Mouse (Mus musculus): ENCODE measurements around the gene Cyp2d10. TPM values are rescaled to one million over a fixed set of nuclear protein-coding genes. Genes with fewer than 3 reads are reported as not detected.
"Not testable (repeated sequence)": the region's sequence is repeated elsewhere in the genome, so short reads cannot be mapped to it uniquely, and the experiment has no call there.

Gene Cyp2d10
- total RNA-seq, 2 experiments from 2014 or later: not detected

DNA sequence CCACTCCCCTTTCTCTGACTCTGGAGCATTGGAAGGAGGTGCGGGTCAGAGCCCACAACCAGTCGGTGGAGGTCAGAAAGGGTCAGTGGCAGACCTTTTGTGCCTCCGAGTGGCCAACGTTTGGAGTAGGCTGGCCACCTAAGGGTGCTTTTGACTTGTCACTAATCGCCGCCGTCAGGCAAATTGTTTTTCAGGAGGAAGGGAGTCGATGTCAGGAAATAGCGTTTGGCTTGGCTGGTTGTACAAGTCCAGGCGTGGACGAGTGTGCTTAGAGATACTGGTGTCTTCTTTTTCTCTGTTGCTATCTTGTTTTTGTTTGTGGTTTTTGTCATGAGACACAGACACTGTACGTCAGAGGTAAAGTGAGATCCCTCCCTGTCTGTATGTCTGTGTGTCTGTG is 43.2 kb downstream of the Cyp2d10 start:
- DNase-seq; intact Hi-C loops (cut with DNase I): not testable (repeated sequence)

DNA sequence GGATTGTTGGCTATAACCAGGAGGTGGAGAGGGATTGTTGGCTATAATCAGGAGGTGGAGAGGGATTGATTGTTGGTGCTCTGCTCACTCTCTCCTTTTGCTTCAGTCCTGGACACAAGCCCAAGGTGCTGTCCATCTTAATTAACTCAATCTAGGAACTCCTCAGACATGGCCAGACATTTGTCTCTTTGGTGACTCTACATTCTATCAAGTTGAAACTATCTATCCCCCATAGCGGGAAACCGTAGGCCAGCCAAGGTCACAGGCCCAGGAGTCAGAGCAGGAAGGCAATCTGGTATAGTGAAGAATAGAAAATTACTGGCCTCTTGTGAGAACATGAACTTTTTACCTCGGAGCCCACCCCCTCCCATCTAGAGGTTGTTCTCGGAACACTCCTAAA is 44.8 kb downstream of the Cyp2d10 start:
- no peak for DNase-seq
- intact Hi-C loops (cut with DNase I): no loop called here

DNA sequence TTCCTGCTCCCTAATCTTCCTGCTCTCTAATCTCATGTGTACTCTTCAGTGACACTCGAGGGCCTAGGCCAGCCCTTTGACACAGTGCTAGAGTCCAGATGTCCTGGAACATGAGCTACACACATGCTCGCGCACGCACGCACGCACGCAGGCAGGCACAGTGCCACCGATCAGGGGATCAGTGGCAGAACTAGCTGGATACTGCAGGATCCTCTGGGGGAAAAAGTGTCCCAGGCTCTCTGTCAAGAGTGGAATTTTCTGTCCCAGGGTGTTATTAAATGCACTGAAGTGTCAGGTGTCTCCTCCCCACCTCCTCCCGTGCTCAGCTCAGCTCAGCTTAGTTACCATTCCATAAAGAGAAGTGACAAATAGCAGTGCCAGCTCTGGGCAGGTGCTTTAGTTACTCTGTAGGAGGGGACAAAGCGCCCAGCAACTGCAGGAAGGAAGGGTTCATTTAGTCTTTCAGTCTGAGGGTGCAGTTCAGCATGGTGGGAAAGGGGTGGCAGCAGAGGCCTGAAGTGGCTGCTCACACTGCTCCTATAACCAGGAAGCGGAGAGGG is 45.5 kb downstream of the Cyp2d10 start:
- intact Hi-C loops (cut with DNase I): no loop called here
- DNase-seq: peak in 1 of 2 experiments; percentile 48

DNA sequence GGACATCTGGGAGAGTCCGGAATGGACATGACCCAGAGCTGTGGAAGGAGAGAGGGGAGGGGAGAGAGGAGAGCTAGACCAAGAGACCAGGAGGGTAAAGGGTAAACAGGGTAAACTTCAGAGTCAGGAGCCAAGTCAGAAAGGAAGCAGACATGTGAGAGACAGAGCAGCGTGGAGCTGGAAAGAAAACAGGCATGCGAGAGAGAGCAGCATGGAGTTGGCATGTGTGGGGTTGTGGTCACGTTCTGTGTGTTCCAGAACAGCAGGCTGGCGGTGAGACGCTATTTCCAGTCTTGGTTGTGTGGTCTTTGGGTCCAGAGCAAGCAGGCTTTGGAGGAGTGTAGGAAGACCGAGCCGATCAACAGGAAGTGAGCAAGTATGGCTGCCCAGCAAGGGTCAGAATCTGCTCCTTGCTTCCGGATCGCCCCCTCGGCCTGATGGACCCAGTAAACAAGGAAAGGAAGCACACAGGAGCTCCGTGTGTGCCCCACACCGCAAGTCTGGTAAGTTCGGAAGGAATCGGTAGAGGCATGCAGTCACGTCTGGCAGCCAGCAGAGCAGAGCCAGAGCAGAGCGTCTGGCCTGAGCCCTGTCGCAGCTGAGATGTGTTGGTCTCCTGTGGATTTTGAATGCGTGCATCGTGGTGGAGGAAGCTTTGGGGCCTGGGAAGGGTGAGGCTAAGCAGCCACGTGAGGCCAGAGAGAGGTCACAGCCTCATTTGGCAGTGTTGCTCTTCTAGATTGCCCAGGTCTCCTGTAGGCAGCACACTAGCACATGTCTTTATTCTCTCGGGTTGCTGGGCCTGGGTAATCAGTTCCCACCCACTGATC is 48.3 kb downstream of the Cyp2d10 start:
- intact Hi-C loops (cut with DNase I): no loop called here
- peak in 1 of 2 experiments; percentile 47 for DNase-seq

DNA sequence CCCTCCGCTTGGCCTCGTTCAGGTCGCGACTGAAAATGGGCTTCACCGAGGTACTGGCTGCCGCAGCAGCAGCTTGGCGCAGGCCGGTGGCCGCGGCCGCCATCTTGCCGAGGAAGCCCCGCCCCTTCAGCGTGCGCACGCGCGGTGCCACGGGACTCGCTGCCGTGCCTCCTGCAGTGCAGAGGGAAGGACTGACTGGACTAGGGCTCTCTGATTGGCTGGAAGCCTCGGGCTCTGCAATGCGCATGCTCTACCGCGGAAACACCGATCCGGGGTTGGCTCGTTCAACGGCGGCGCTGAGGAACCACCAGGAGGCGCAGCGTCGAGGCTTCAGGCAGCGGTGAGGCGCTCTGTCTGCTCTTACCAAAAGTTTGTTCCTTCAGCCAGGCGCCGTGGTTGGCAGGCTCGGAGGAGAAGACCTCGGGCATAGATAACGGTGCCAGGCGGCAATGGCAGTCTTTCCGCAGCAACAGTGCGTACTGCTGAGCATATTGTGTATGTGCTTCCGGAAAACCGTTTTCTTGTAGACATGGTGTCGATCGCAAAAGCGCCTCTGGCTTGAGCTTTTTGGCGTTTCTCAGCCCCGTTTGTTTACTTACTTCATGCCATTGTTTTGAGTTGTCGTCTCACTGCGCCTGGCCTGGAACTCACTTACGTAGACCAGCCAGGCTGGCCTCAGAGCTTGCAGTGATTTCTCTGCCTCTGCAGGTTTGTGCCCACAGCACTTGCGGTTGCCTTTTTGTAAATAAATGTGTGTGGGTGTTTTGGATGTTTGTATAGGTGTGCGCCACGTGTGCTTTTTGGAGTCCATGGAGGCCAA is 52.7 kb downstream of the Cyp2d10 start, which contains the start of gene Ndufa6:
TSS of gene Ndufa6 (minus strand) at position 197 of the 820 bp plus-strand sequence.
- intact Hi-C loops (cut with DNase I): loop anchor here (1.0 to 5.0 kb wide), 3 partner anchors 22 to 82 kb away; partner anchors contain the start of gene Sept3
- DNase-seq: peak; percentile 98

DNA sequence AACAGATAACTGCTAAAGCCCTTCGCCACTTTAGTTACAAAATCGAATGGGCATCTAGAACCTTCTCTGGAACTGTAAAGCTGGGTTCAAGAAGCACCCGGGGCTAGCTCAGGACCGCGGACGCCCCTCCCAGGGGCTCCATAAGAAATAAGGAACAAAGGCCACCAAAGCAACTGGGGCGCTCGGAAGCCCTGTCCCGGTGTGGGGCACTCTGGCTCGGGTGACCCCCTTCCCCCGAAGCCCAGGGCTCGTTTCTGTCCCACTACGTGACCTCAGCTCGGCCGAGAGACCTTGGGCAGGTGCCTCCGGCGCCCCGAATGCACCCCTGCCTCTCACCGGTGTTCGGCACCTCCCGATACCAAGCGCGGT is 53.3 kb downstream of the Cyp2d10 start:
- DNase-seq: no peak
- intact Hi-C loops (cut with DNase I): loop anchor here (1.0 to 5.0 kb wide), 3 partner anchors 23 to 81 kb away; partner anchors contain the start of gene Sept3

DNA sequence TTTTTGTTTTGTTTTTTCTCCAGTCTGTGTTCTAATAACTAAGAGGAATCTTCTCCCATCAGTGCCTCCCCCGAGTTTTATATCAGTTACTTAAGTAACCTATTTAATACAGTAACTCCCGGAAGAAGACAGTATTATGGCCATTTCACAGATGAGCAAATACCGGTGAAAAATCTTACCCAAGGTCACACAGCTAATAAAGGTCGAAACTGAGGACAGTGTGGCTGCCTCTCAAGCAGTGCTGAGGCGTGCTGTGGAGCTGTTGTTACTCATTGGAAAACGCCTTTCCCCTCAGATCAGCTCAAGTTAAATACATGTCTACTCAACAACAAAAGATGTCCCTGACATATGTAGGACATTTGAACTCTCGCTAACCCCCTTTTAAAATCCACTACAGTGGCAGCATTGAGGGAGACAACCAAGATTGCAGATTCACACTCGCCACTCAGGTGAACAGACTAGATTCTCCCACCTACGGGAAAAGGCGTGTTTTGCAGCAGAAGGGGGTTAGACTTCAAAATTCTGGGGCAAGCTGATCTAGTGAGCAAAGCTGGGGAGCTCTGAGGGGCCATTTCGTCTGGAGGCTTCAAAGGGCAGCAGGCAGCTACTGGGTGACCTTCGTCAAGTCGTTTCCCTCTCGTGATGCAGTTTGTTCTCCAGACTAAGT is 53.8 kb downstream of the Cyp2d10 start:
- DNase-seq: peak in 1 of 2 experiments; percentile 53
- intact Hi-C loops (cut with DNase I): loop anchor here (5.0 kb wide), 1 partner anchor 81 kb away; the partner anchor contains the start of gene Sept3

Small RNA genes within 50 kb of the gene (microRNA-seq; reads per million reads assigned to microRNA genes)
- 0 reads per million in 2 experiments for gene Gm25990
- 0 reads per million in 2 experiments for gene Gm27331
- gene Gm27622: 0 reads per million in 2 experiments
- 0 reads per million in 2 experiments for gene Mir7684

Other genes with a start within 250 kb of the Cyp2d10 start
- under 1 TPM in 1 of 2 experiments, not detected in 1; 0.36 TPM for gene Shisa8, start 194.4 kb downstream of the Cyp2d10 start, total RNA-seq (2021)
- under 1 TPM; 0.27 to 0.69 TPM for gene Tnfrsf13c, start 182.8 kb downstream of the Cyp2d10 start, total RNA-seq (2021)
- 1 to 10 TPM; 6.6 to 7.8 TPM for gene Cenpm, start 162.4 kb downstream of the Cyp2d10 start, total RNA-seq (2021)
- not detected for gene 1500009C09Rik, start 154.8 kb downstream of the Cyp2d10 start, total RNA-seq (2021)
- 1 to 10 TPM in 1 of 2 experiments, under 1 TPM in 1; 0.57 to 1.4 TPM for gene Sept3, start 132.3 kb downstream of the Cyp2d10 start, total RNA-seq (2021)
- not detected for gene Wbp2nl, start 108.2 kb downstream of the Cyp2d10 start, total RNA-seq (2021)
- gene Naga, start 68.3 kb downstream of the Cyp2d10 start, total RNA-seq (2021): 10 to 100 TPM; 46.3 to 47.5 TPM
- gene Pheta2, start 68.3 kb downstream of the Cyp2d10 start, total RNA-seq (2021): 1 to 10 TPM; 2.8 to 3.2 TPM
- gene Smdt1, start 68.2 kb downstream of the Cyp2d10 start, total RNA-seq (2021): 100 to 1,000 TPM; 195 to 202 TPM
- 100 to 1,000 TPM; 525 to 549 TPM for gene Ndufa6, start 52.9 kb downstream of the Cyp2d10 start, total RNA-seq (2021)
- gene Cyp2d22, start 26.9 kb downstream of the Cyp2d10 start, total RNA-seq (2021): 10 to 100 TPM; 17.7 to 30.5 TPM
- gene Cyp2d11, start 13.2 kb downstream of the Cyp2d10 start, total RNA-seq (2021): not detected
- not detected for gene Cyp2d9, start 26.2 kb upstream of the Cyp2d10 start, total RNA-seq (2021)
- not detected for gene Cyp2d12, start 147.9 kb upstream of the Cyp2d10 start, total RNA-seq (2021)
- not detected for gene Cyp2d34, start 213.8 kb upstream of the Cyp2d10 start, total RNA-seq (2021)

Data from heart, postnatal 10 days (tissue).